Mouse (Mus musculus) megakaryocyte, embryonic 14.5 days (primary cell): Measurements from ENCODE around the gene Fmo6.

Source experiments
- FLI1 ChIP-seq: IDR thresholded peaks from 2 replicates; pipeline ENCODE4 v1.6.1; 2012; ENCODE audit warnings: low read length, inconsistent platforms, mixed read lengths
- GATA1 ChIP-seq: IDR thresholded peaks from 3 replicates; pipeline ENCODE4 v1.6.1; 2012; ENCODE audit warnings: mixed read lengths, low read length, inconsistent platforms, borderline replicate concordance

DNA sequence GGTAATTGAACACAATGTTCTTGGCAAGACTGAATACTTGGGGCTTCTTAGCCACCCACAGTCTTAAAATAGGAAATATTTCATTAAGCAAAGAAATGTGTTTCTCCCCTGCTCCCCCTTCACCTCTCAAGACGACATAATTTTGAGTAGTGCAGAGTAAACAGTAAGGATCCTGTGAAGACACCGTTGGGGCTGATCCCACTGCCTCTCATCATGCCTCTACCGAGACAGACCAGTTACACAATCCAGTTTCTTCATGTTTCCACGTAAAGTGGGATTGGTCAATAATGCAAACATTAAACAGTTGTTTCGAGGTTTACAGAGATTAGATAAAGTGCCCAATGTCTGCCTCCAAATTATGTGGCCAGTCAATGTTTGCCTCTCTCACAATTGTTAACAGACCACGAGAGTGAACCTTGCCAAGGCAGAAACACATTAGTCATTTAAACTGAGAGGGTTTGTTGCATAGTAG is 45.3 kb downstream of the Fmo6 start:
- TF ChIP-seq GATA1, result no peak
- TF ChIP-seq FLI1, result no peak
